Mouse (Mus musculus) thymus, postnatal 4 days (tissue): ENCODE measurements around the gene Esf1.
"Not testable (repeated sequence)": the region's sequence is repeated elsewhere in the genome, so short reads cannot be mapped to it uniquely, and the experiment has no call there.

Experiments
- DNase-seq: peaks from one replicate; pipeline ENCODE4 v3.0.0; 2021

Gene Esf1

GRCm38 (mm10) chr2:140093433-140093832, 76.9 kb downstream of the Esf1 start:
- DNase-seq, result no peak

GRCm38 (mm10) chr2:140084245-140084644, 86.1 kb downstream of the Esf1 start:
- DNase-seq, result no peak

- no peak for DNase-seq
These were observed 89.4 kb downstream of the Esf1 start for GRCm38 (mm10) chr2:140080747-140081577.

- not testable (repeated sequence) for DNase-seq
These were observed 91.1 kb downstream of the Esf1 start for GRCm38 (mm10) chr2:140079284-140079683.

GRCm38 (mm10) chr2:140078600-140079280, 91.6 kb downstream of the Esf1 start:
- DNase-seq, result no peak

GRCm38 (mm10) chr2:140077476-140077875, 92.9 kb downstream of the Esf1 start:
- DNase-seq, result no peak

- DNase-seq, result no peak
These were observed 95.2 kb downstream of the Esf1 start for GRCm38 (mm10) chr2:140075150-140075549.
